Mouse (Mus musculus) lung, adult 2 months (tissue): ENCODE data around the gene Pkp4.

Experiments
- CTCF ChIP-seq: fragments of 200-500 bp; IDR thresholded peaks from 2 replicates; pipeline ENCODE4 v1.5.1; 2011; ENCODE audit warnings: mild to moderate bottlenecking, low read length, control low read depth; ENCODE audit not compliant: insufficient read depth
- POLR2A ChIP-seq: fragments of 200-500 bp; IDR thresholded peaks from 2 replicates; pipeline ENCODE4 v1.6.1; 2011; ENCODE audit warnings: low read depth, mild to moderate bottlenecking, control low read depth, low read length, borderline replicate concordance; ENCODE audit errors: extremely low read depth

DNA sequence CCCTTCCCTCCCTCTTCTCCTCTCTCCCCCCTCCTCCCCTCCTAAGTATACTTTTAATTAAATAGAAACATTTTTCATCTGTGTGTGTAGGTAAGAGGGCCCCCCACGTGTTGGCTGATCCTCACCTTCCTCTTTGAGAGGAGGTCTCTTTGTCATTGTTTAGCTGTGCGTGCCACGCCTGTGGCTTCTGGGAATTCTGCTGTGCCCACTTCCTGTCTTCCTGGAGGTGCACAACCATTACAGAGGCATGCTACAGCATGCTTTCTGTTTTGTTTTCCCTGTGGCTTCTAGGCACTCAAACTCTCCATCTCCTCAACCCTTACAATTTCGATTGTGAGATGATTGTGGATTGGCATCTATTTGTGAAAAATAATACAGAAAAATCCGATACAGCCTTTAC is 10.9 kb downstream of the Pkp4 start:
- TF ChIP-seq CTCF (no peak), POLR2A (no peak)
